Mouse (Mus musculus): ENCODE data around the gene Tm7sf3. TPM values are rescaled to one million over a fixed set of nuclear protein-coding genes. Genes with fewer than 3 reads are reported as not detected.
A peak's percentile ranks its signal among the peaks of the same experiment; 100 is the strongest.
"Not testable (repeated sequence)": the region's sequence is repeated elsewhere in the genome, so short reads cannot be mapped to it uniquely, and the experiment has no call there.

Gene Tm7sf3
- polyA plus RNA-seq, 1 experiment = 20.2 TPM

DNA sequence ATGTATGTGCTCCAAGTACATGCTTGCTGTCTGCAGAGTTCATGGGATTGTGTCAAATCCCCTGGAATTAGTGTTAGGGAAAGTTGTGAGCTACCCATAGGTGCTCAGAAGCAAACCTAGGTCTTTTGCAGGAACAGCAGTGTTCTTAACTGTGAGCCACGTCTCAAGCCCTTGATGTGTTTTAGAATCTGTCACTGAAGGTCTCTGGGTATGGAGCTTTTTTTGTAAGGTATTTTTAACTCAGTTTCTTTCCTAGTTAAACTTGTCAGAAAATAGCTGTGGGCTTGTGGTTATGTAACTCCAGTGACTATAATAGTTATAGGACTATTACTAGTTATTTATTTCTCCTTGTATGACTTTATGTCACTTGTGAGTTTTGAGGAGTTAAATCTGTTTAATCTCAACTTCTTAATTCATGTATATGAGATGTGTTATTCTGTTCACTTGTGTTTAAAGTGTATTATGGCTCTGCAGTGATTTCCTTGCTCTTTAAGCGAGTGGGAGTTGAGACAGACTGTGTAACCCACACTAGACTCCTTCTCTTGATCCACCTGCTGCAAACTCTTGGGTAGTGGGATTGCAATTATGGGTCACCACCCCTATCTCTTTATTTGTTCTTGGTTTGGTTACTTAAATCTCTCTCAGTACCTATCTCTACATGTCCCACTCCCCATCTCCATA, 59.1 kb downstream of the Tm7sf3 start:
- Histone ChIP-seq H3K27me3 (replicated peaks) (no peaks in the 10 kb centered on the region), H3K4me3 (replicated peaks) (peak overlapping the region; percentile 2), H3K36me3 (replicated peaks; ENCODE audit: low read length) (peaks cover 63% of the 10 kb centered on the region), H3K4me1 (peaks cover 53% of the 10 kb centered on the region), H3K9me3 (no peaks in the 10 kb centered on the region)
- TF ChIP-seq FLI1 (IDR thresholded peaks at IDR 0.05; ENCODE audit: low read length) (no peak), GATA1 (IDR thresholded peaks at IDR 0.05; ENCODE audit: borderline replicate concordance, low read length) (no peak)

DNA sequence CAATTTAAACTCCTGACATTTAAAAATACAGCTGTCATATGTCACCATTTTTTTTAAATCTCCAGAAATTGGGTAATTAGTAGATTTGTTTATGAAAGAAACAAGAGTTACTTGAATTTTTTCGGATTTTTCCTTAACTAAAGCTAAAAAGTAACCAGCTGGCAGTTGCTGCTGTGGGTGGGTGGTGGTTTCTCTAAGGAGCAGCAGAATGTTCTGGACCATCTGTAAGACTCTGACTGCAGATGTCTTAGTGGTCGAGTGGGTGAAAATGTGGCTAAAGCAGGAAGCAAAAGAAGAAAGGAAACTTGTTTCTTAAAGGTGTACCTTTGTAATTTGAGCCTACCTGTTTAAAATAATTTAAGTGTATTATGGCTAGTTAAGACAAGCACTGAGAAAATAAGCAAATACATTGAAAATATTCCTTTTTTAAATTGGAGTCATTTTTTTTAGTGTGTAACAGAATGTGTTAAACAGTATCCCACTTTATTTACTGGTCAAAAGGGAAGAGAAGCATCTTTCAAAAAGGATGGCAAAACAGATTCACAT, 62.2 kb downstream of the Tm7sf3 start:
- peaks cover 56% of the 10 kb centered on the region for H3K4me1 ChIP-seq
- H3K4me3 ChIP-seq (replicated peaks) = peak overlapping the region; percentile 88
- H3K36me3 ChIP-seq (replicated peaks; ENCODE audit: low read length) = peaks cover 39% of the 10 kb centered on the region
- no peak for TF ChIP-seq FLI1 (IDR thresholded peaks at IDR 0.05; ENCODE audit: low read length)
- no peak for TF ChIP-seq GATA1 (IDR thresholded peaks at IDR 0.05; ENCODE audit: borderline replicate concordance, low read length)
- H3K9me3 ChIP-seq = no peaks in the 10 kb centered on the region
- H3K27me3 ChIP-seq (replicated peaks) = no peaks in the 10 kb centered on the region

DNA sequence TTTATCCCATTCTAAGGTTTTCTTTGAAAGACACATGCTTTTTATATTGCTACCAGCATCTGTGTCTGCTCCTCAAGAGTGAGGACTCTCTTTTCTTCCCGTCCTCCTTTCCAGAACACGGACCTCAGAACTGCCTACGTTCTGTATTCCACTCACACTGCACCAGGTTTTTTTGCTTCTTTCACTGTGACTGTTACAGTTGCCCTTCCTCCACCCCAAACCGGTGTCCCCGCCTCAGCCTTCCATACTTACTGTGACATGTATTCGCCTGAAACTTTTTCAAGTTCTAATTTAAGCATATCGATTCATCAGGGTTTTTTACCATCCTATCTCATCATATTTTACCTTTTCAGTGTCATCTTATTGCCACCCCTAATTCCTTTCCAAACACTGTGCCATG, 64.0 kb downstream of the Tm7sf3 start:
- Histone ChIP-seq H3K36me3 (replicated peaks; ENCODE audit: low read length) (peaks cover 36% of the 10 kb centered on the region), H3K4me3 (replicated peaks) (peak overlapping the region; percentile 93), H3K4me1 (peaks cover 52% of the 10 kb centered on the region), H3K27me3 (replicated peaks) (no peaks in the 10 kb centered on the region), H3K9me3 (no peaks in the 10 kb centered on the region)
- TF ChIP-seq GATA1 (IDR thresholded peaks at IDR 0.05; ENCODE audit: borderline replicate concordance, low read length) (no peak), FLI1 (IDR thresholded peaks at IDR 0.05; ENCODE audit: low read length) (no peak)

GRCm38 (mm10) chr6:146578111-146578531, 64.5 kb downstream of the Tm7sf3 start:
- H3K9me3 ChIP-seq = no peaks in the 10 kb centered on the region
- no peaks in the 10 kb centered on the region for H3K27me3 ChIP-seq (replicated peaks)
- TF ChIP-seq FLI1 (IDR thresholded peaks at IDR 0.05; ENCODE audit: low read length) = no peak
- TF ChIP-seq GATA1 (IDR thresholded peaks at IDR 0.05; ENCODE audit: borderline replicate concordance, low read length) = no peak
- H3K4me1 ChIP-seq = peaks cover 47% of the 10 kb centered on the region
- peak overlapping the region; percentile 93 for H3K4me3 ChIP-seq (replicated peaks)
- H3K36me3 ChIP-seq (replicated peaks; ENCODE audit: low read length) = peaks cover 35% of the 10 kb centered on the region

DNA sequence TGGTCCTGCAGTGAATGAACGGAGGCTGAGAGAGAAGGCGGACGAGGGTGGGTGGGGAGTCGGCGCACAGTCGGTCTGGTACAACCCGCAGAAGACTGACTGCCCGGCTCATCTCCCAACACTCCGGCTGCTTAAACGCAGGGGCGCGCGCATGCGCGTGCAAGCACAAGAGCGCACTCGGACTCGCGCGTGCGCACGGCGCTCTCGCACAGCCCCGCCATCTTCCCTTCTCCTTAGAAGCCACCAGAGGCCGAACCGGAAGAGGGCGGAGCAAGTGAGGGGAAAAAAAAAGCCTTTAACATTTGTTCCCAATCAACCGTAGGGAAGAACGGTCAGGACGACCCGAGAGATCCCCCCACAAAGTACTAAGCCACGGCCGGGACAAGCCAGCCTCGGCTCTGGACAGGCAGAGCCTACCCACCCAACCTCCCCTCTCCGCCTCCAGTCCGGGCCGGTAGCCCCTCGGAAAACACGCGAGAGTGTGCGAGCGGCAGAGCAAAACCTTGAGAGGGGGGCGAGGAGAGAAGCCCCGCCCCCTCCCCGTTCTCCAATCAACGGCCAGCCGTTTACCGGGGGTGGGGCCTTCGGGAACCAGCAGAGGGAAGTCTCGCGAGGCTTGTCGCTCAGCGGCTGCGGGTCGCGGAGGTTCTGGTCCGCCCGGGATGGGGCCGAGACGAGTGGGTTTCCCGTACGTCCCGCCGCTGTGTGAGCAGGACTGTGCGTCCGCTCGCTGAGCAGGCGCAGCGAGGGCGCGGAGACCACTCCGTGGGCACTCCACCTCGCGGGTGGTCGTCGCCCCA, 65.1 kb downstream of the Tm7sf3 start, which contains the start of gene Ints13:
Gene Ints13 (minus strand): TSS at position 526 of the 800 bp plus-strand sequence.
- H3K27me3 ChIP-seq (replicated peaks) = no peaks in the 10 kb centered on the region
- peaks cover 33% of the 10 kb centered on the region for H3K36me3 ChIP-seq (replicated peaks; ENCODE audit: low read length)
- H3K4me3 ChIP-seq (replicated peaks) = peak within 1 kb of the TSS; percentile 93
- no peak for TF ChIP-seq FLI1 (IDR thresholded peaks at IDR 0.05; ENCODE audit: low read length)
- peaks cover 44% of the 10 kb centered on the region for H3K4me1 ChIP-seq
- H3K9me3 ChIP-seq = no peaks in the 10 kb centered on the region

GRCm38 (mm10) chr6:146576903-146577302, 65.7 kb downstream of the Tm7sf3 start, which contains the start of gene Fgfr1op2:
Fgfr1op2 (plus strand) TSS chr6:146577203.
- Histone ChIP-seq H3K9me3 (no peaks in the 10 kb centered on the region), H3K27me3 (replicated peaks) (no peaks in the 10 kb centered on the region), H3K4me3 (replicated peaks) (peak within 1 kb of the TSS; percentile 93), H3K36me3 (replicated peaks; ENCODE audit: low read length) (peaks cover 35% of the 10 kb centered on the region), H3K4me1 (peaks cover 42% of the 10 kb centered on the region)
- TF ChIP-seq GATA1 (IDR thresholded peaks at IDR 0.05; ENCODE audit: borderline replicate concordance, low read length) (no peak), FLI1 (IDR thresholded peaks at IDR 0.05; ENCODE audit: low read length) (no peak)

GRCm38 (mm10) chr6:146572073-146572472, 70.6 kb downstream of the Tm7sf3 start:
- Histone ChIP-seq H3K4me3 (replicated peaks) (no peak overlapping the region), H3K36me3 (replicated peaks; ENCODE audit: low read length) (peaks cover 50% of the 10 kb centered on the region), H3K27me3 (replicated peaks) (no peaks in the 10 kb centered on the region), H3K9me3 (no peaks in the 10 kb centered on the region), H3K4me1 (peaks cover 38% of the 10 kb centered on the region)
- TF ChIP-seq FLI1 (IDR thresholded peaks at IDR 0.05; ENCODE audit: low read length) (no peak), GATA1 (IDR thresholded peaks at IDR 0.05; ENCODE audit: borderline replicate concordance, low read length) (no peak)

- H3K4me3 ChIP-seq (replicated peaks); H3K27me3 ChIP-seq (replicated peaks); H3K4me1 ChIP-seq; H3K9me3 ChIP-seq: not testable (repeated sequence)
- peaks cover 95% of the 10 kb centered on the region for H3K36me3 ChIP-seq (replicated peaks; ENCODE audit: low read length)
Measured at GRCm38 (mm10) chr6:146562461-146562860, 80.2 kb downstream of the Tm7sf3 start.

Other genes with a start within 250 kb of the Tm7sf3 start
- 1.5 TPM in 1 of 2 replicates, not detected in the other for gene Itpr2, start 140.6 kb downstream of the Tm7sf3 start, polyA plus RNA-seq (2012; ENCODE audit: insufficient read depth, low replicate concordance)
- gene Fgfr1op2, start 65.6 kb downstream of the Tm7sf3 start, polyA plus RNA-seq (2012; ENCODE audit: insufficient read depth, low replicate concordance) = 87.4 and 151 TPM in 2 replicates
- 2.1 and 44.0 TPM in 2 replicates for gene Ints13, start 65.0 kb downstream of the Tm7sf3 start, polyA plus RNA-seq (2012; ENCODE audit: insufficient read depth, low replicate concordance)
- 4.1 TPM in 1 of 2 replicates, not detected in the other for gene Med21, start 277 bp downstream of the Tm7sf3 start, polyA plus RNA-seq (2012; ENCODE audit: insufficient read depth, low replicate concordance)
- gene Stk38l, start 82.2 kb upstream of the Tm7sf3 start, polyA plus RNA-seq (2012; ENCODE audit: insufficient read depth, low replicate concordance) = 0.59 TPM in 1 of 2 replicates, not detected in the other
- not detected in 2 replicates for gene Arntl2, start 153.2 kb upstream of the Tm7sf3 start, polyA plus RNA-seq (2012; ENCODE audit: insufficient read depth, low replicate concordance)
- gene Smco2, start 207.3 kb upstream of the Tm7sf3 start, polyA plus RNA-seq (2012; ENCODE audit: insufficient read depth, low replicate concordance) = not detected in 2 replicates
- gene Ppfibp1, start 245.7 kb upstream of the Tm7sf3 start, polyA plus RNA-seq (2012; ENCODE audit: insufficient read depth, low replicate concordance) = 1.7 and 3.4 TPM in 2 replicates

All from megakaryocyte, embryonic 14.5 days (primary cell).